Mouse (Mus musculus) hindbrain, postnatal 0 days (tissue): ENCODE data around the gene 1810009A15Rik. TPM values are rescaled to one million over a fixed set of nuclear protein-coding genes. Genes with fewer than 3 reads are reported as not detected.

Experiments used
- ATAC-seq: fragments of 200-750 bp; cut with Nextera tagmentation; 2 replicates; pipeline ENCODE4 v1.8.0; 2017; ENCODE audit warnings: mild to moderate bottlenecking, moderate TSS enrichment, moderate library complexity
- DNase-seq: peaks from one replicate; pipeline ENCODE4 v3.0.0-alpha.2; 2015; ENCODE audit warnings: low spot score
- H3K27ac ChIP-seq: fragments of 300-500 bp; sonication (generic); 2 replicates; pipeline ENCODE4 v1.5.1; 2014; ENCODE audit warnings: mild to moderate bottlenecking
- H3K27me3 ChIP-seq: fragments of 300-500 bp; sonication (generic); 2 replicates; pipeline ENCODE4 v1.6.1; 2014; ENCODE audit warnings: low read length, mixed read lengths; ENCODE audit not compliant: insufficient read depth
- H3K36me3 ChIP-seq: fragments of 300-500 bp; sonication (generic); 2 replicates; pipeline ENCODE4 v1.6.1; 2014; ENCODE audit warnings: low read length, mixed read lengths; ENCODE audit not compliant: insufficient read depth
- H3K4me1 ChIP-seq: fragments of 300-500 bp; sonication (generic); 2 replicates; pipeline ENCODE4 v1.6.1; 2014; ENCODE audit warnings: antibody characterized with exemption, low read length, mixed read lengths; ENCODE audit not compliant: insufficient read depth
- H3K4me2 ChIP-seq: fragments of 300-500 bp; sonication (generic); 2 replicates; pipeline ENCODE4 v1.6.1; 2014; ENCODE audit warnings: low read depth, mild to moderate bottlenecking, low read length, moderate library complexity, mixed read lengths
- H3K4me3 ChIP-seq: fragments of 300-500 bp; sonication (generic); 2 replicates; pipeline ENCODE4 v1.5.1; 2014; ENCODE audit warnings: low read length
- H3K9ac ChIP-seq: fragments of 300-500 bp; sonication (generic); replicated peaks from 2 replicates; pipeline ENCODE4 v1.6.1; 2014; ENCODE audit warnings: mild to moderate bottlenecking, low read length, moderate library complexity, mixed read lengths
- H3K9me3 ChIP-seq: fragments of 300-500 bp; sonication (generic); 2 replicates; pipeline ENCODE4 v1.6.1; 2016; ENCODE audit warnings: low read length, mixed read lengths
- CTCF ChIP-seq: IDR thresholded peaks from 2 replicates; pipeline ENCODE4 v1.5.1; 2016; ENCODE audit warnings: antibody characterized with exemption, control low read depth, low read depth
- WGBS: fragments of 180-500 bp; shearing (Covaris S2); extraction: QIAGEN DNeasy Blood & Tissue Kit; methylation state at CpG from one replicate; pipeline ENCODE4 v1.1.7; 2014; 5-methylcytosine and 5-hydroxymethylcytosine counted together
- polyA plus RNA-seq: library from polyadenylated mRNA; unstranded; fragments of >200 nt; fragmentation: Nextera tagmentation; extraction: Ambion mirVana; gene quantifications from 2 replicates; pipeline ENCODE4 v1.2.1, GENCODE M21; 2015
- total RNA-seq: library from RNA; depleted of rRNA; stranded (reverse); fragments of >200 nt; gene quantifications from 2 replicates; pipeline ENCODE4 v1.2.3, GENCODE M21; 2014

The 1810009A15Rik gene
- total and polyA plus RNA-seq, 2 experiments from 2014 or later, result 13.6 to 38.6 TPM

- DNase-seq (peak; percentile 99), ATAC-seq (peak; percentile 99)
- H3K27me3 ChIP-seq, result no peaks in the 10 kb centered on the region
- H3K4me2 ChIP-seq, result peak within 1 kb of the TSS; percentile 72
- peaks cover 13% of the 10 kb centered on the region; the same call in 1 of the 2 replicates for H3K36me3 ChIP-seq
- peak within 1 kb of the TSS; percentile 94 for H3K9ac ChIP-seq
- no peaks in the 10 kb centered on the region for H3K9me3 ChIP-seq
- peak; percentile 41 for TF ChIP-seq CTCF
- H3K4me3 ChIP-seq, result peak within 1 kb of the TSS; percentile 91
- H3K27ac ChIP-seq, result peak within 1 kb of the TSS; percentile 86
- peaks cover 9% of the 10 kb centered on the region for H3K4me1 ChIP-seq
- under 1% methylated on average over 53 of the region's 53 CpGs for WGBS
Measured at GRCm38 (mm10) chr19:8897865-8898495, 9.3 kb downstream of the 1810009A15Rik start, which contains the start of gene Ganab. Gene Ganab (plus strand): TSS chr19:8898071.

GRCm38 (mm10) chr19:8898576-8898975 is 9.9 kb downstream of the 1810009A15Rik start:
- no peak for TF ChIP-seq CTCF
- H3K36me3 ChIP-seq, result peaks cover 18% of the 10 kb centered on the region; the same call in 1 of the 2 replicates
- H3K4me1 ChIP-seq, result peaks cover 9% of the 10 kb centered on the region
- 17% methylated on average over 13 of the region's 13 CpGs for WGBS
- peak overlapping the region; percentile 72 for H3K4me2 ChIP-seq
- peak overlapping the region; percentile 94 for H3K9ac ChIP-seq
- ATAC-seq, result no peak
- no peak for DNase-seq
- H3K9me3 ChIP-seq, result no peaks in the 10 kb centered on the region
- peak overlapping the region; percentile 91 for H3K4me3 ChIP-seq
- no peaks in the 10 kb centered on the region for H3K27me3 ChIP-seq
- H3K27ac ChIP-seq, result peak overlapping the region; percentile 86

GRCm38 (mm10) chr19:8899079-8899478 is 10.4 kb downstream of the 1810009A15Rik start:
- DNase-seq (no peak), ATAC-seq (no peak)
- Histone ChIP-seq H3K9me3 (no peaks in the 10 kb centered on the region), H3K9ac (peak overlapping the region; percentile 94; the same call in 1 of the 2 replicates), H3K27me3 (no peaks in the 10 kb centered on the region), H3K4me3 (peak overlapping the region; percentile 91), H3K4me1 (peaks cover 9% of the 10 kb centered on the region), H3K27ac (no peak overlapping the region), H3K36me3 (peaks cover 21% of the 10 kb centered on the region; the same call in 1 of the 2 replicates), H3K4me2 (peak overlapping the region; percentile 72)
- TF ChIP-seq CTCF, result no peak
- WGBS, result 65% methylated on average over 3 of the region's 3 CpGs

- no peak for TF ChIP-seq CTCF
- H3K36me3 ChIP-seq, result peaks cover 52% of the 10 kb centered on the region
Measured at GRCm38 (mm10) chr19:8903412-8903811, 14.8 kb downstream of the 1810009A15Rik start.

GRCm38 (mm10) chr19:8908531-8908930 is 19.9 kb downstream of the 1810009A15Rik start:
- H3K36me3 ChIP-seq, result peaks cover 92% of the 10 kb centered on the region
- 91% methylated on average over 6 of the region's 6 CpGs for WGBS
- no peak for TF ChIP-seq CTCF

More at GRCm38 (mm10) chr19:8903412-8903811, 14.8 kb downstream of the 1810009A15Rik start:
- WGBS, result 93% methylated on average over 5 of the region's 5 CpGs
- Histone ChIP-seq H3K9me3 (no peaks in the 10 kb centered on the region), H3K4me1 (peaks cover 6% of the 10 kb centered on the region), H3K4me3 (no peak overlapping the region), H3K27me3 (no peaks in the 10 kb centered on the region), H3K9ac (no peak overlapping the region), H3K4me2 (no peak overlapping the region), H3K27ac (no peak overlapping the region)
- no peak for DNase-seq
- no peak for ATAC-seq

GRCm38 (mm10) chr19:8911810-8912209 is 23.2 kb downstream of the 1810009A15Rik start:
- no peak for TF ChIP-seq CTCF
- ATAC-seq, result no peak
- no peak for DNase-seq
- peaks cover 98% of the 10 kb centered on the region for H3K36me3 ChIP-seq
- no peak overlapping the region for H3K27ac ChIP-seq
- no peak overlapping the region for H3K9ac ChIP-seq
- no peaks in the 10 kb centered on the region for H3K27me3 ChIP-seq
- no peak overlapping the region for H3K4me3 ChIP-seq
- H3K9me3 ChIP-seq, result no peaks in the 10 kb centered on the region
- WGBS, result 92% methylated on average over 5 of the region's 5 CpGs
- no peak overlapping the region for H3K4me2 ChIP-seq
- H3K4me1 ChIP-seq, result no peaks in the 10 kb centered on the region

More at GRCm38 (mm10) chr19:8908531-8908930, 19.9 kb downstream of the 1810009A15Rik start:
- Histone ChIP-seq H3K9me3 (no peaks in the 10 kb centered on the region), H3K4me1 (no peaks in the 10 kb centered on the region), H3K4me2 (no peak overlapping the region), H3K4me3 (no peak overlapping the region), H3K27ac (no peak overlapping the region), H3K27me3 (no peaks in the 10 kb centered on the region), H3K9ac (no peak overlapping the region)
- no peak for ATAC-seq
- no peak for DNase-seq

GRCm38 (mm10) chr19:8914212-8914611 is 25.6 kb downstream of the 1810009A15Rik start:
- 94% methylated on average over 3 of the region's 3 CpGs for WGBS
- H3K9me3 ChIP-seq, result no peaks in the 10 kb centered on the region
- H3K4me3 ChIP-seq, result no peak overlapping the region
- DNase-seq (no peak), ATAC-seq (no peak)
- no peak overlapping the region for H3K9ac ChIP-seq
- H3K4me2 ChIP-seq, result no peak overlapping the region
- H3K27ac ChIP-seq, result no peak overlapping the region
- H3K4me1 ChIP-seq, result no peaks in the 10 kb centered on the region
- no peak for TF ChIP-seq CTCF
- peaks cover 79% of the 10 kb centered on the region for H3K36me3 ChIP-seq
- no peaks in the 10 kb centered on the region for H3K27me3 ChIP-seq
